Mouse (Mus musculus) midbrain, postnatal 0 days (tissue): ENCODE data around the gene Egfr. TPM values are rescaled to one million over a fixed set of nuclear protein-coding genes. Genes with fewer than 3 reads are reported as not detected.

Experiments used
- ATAC-seq: fragments of 200-750 bp; cut with Nextera tagmentation; 2 replicates; pipeline ENCODE4 v1.8.0; 2017; ENCODE audit warnings: moderate number of reproducible peaks, mild to moderate bottlenecking, moderate TSS enrichment, moderate library complexity; ENCODE audit not compliant: low FRiP score
- DNase-seq: peaks from one replicate; pipeline ENCODE4 v3.0.0-alpha.2; 2015; ENCODE audit warnings: low spot score
- H3K27ac ChIP-seq: fragments of 300-500 bp; sonication (generic); 2 replicates; pipeline ENCODE4 v1.5.1; 2014; ENCODE audit warnings: low read depth, mild to moderate bottlenecking, low read length, mixed read lengths
- H3K27me3 ChIP-seq: fragments of 300-500 bp; sonication (generic); 2 replicates; pipeline ENCODE4 v1.6.1; 2014; ENCODE audit warnings: low read length, control low read depth, mixed read lengths; ENCODE audit not compliant: insufficient read depth
- H3K36me3 ChIP-seq: fragments of 300-500 bp; sonication (generic); 2 replicates; pipeline ENCODE4 v1.6.1; 2014; ENCODE audit warnings: low read length, control low read depth, mixed read lengths; ENCODE audit not compliant: insufficient read depth
- H3K4me1 ChIP-seq: fragments of 300-500 bp; sonication (generic); 2 replicates; pipeline ENCODE4 v1.6.1; 2014; ENCODE audit warnings: mild to moderate bottlenecking, control low read depth, antibody characterized with exemption, low read length, mixed read lengths; ENCODE audit not compliant: insufficient read depth
- H3K4me2 ChIP-seq: fragments of 300-500 bp; sonication (generic); 2 replicates; pipeline ENCODE4 v1.6.1; 2014; ENCODE audit warnings: low read depth, mild to moderate bottlenecking, low read length, mixed read lengths; ENCODE audit not compliant: poor library complexity, severe bottlenecking
- H3K4me3 ChIP-seq: fragments of 300-500 bp; sonication (generic); 2 replicates; pipeline ENCODE4 v1.5.1; 2014; ENCODE audit warnings: low read depth, mild to moderate bottlenecking, low read length, moderate library complexity
- H3K9ac ChIP-seq: fragments of 300-500 bp; sonication (generic); replicated peaks from 2 replicates; pipeline ENCODE4 v1.6.1; 2014; ENCODE audit warnings: mild to moderate bottlenecking, low read length, moderate library complexity, mixed read lengths; ENCODE audit not compliant: poor library complexity, severe bottlenecking
- H3K9me3 ChIP-seq: fragments of 300-500 bp; sonication (generic); 2 replicates; pipeline ENCODE4 v1.6.1; 2016; ENCODE audit warnings: low read length, control low read depth
- CTCF ChIP-seq: IDR thresholded peaks from 2 replicates; pipeline ENCODE4 v1.5.1; 2016; ENCODE audit warnings: antibody characterized with exemption, mild to moderate bottlenecking
- WGBS: fragments of 180-500 bp; shearing (Covaris S2); extraction: QIAGEN DNeasy Blood & Tissue Kit; methylation state at CpG from one replicate; pipeline ENCODE4 v1.1.7; 2014; 5-methylcytosine and 5-hydroxymethylcytosine counted together
- polyA plus RNA-seq: library from polyadenylated mRNA; unstranded; fragments of >200 nt; fragmentation: Nextera tagmentation; extraction: Ambion mirVana; gene quantifications from 2 replicates; pipeline ENCODE4 v1.2.1, GENCODE M21; 2015
- total RNA-seq: library from RNA; depleted of rRNA; stranded (reverse); fragments of >200 nt; gene quantifications from 2 replicates; pipeline ENCODE4 v1.2.3, GENCODE M21; 2014

Egfr gene
- total and polyA plus RNA-seq, 2 experiments from 2014 or later, result 10.7 to 19.3 TPM

DNA sequence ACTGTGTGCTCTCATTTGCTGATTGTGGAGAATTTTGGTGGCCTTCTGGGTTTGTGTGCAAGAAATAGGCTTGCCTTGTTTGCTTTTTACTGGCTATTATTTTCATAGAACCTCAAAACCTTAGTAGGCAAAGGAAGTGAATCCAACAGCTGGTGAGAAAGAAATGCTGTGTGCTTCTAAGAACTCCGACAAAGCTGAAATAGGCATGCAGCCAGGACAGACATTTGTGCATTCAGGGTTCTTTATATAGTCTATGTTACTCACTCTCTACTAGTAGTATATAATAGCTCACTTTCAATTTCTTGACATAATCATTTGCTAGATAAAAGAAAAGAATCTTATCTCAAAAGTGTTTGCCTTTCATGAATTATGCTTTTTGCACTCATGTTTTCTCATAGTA, 50.7 kb downstream of the Egfr start:
- Histone ChIP-seq H3K36me3 (no peaks in the 10 kb centered on the region), H3K9ac (no peak overlapping the region), H3K27me3 (no peaks in the 10 kb centered on the region), H3K9me3 (no peaks in the 10 kb centered on the region), H3K27ac (no peak overlapping the region), H3K4me3 (no peak overlapping the region), H3K4me2 (no peak overlapping the region), H3K4me1 (no peaks in the 10 kb centered on the region)
- WGBS, result 60% methylated on average over 1 of the region's 1 CpGs
- ATAC-seq (no peak), DNase-seq (no peak)
- no peak for TF ChIP-seq CTCF

- Histone ChIP-seq H3K4me3 (no peak overlapping the region), H3K27me3 (no peaks in the 10 kb centered on the region), H3K9me3 (no peaks in the 10 kb centered on the region), H3K9ac (no peak overlapping the region), H3K36me3 (no peaks in the 10 kb centered on the region), H3K4me2 (no peak overlapping the region), H3K4me1 (no peaks in the 10 kb centered on the region), H3K27ac (no peak overlapping the region)
- ATAC-seq (no peak), DNase-seq (no peak)
- WGBS, result 92% methylated on average over 2 of the region's 2 CpGs
- no peak for TF ChIP-seq CTCF
These were observed 52.0 kb downstream of the Egfr start for GRCm38 (mm10) chr11:16804016-16804415.

DNA sequence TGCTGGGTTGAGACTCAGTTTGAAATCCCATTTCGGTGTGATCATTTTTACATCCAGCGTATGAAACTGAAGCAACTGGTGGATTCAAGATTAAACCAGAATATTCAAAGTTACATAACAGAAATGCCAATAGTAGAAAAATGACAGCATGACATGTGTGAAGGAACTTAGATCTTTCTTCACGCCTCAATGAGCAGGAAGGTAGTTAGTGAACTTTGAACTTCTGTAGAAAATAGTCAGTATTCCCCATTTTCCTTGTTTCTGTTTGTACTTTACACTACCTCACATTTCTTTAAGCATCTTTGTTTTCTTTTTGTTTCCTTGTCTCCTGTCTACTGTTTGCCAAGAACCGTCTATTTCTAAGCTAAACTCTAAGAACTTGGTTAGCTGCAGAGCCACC, 53.9 kb downstream of the Egfr start:
- Histone ChIP-seq H3K9me3 (no peaks in the 10 kb centered on the region), H3K4me3 (no peak overlapping the region), H3K4me2 (no peak overlapping the region), H3K9ac (no peak overlapping the region), H3K27me3 (no peaks in the 10 kb centered on the region), H3K4me1 (no peaks in the 10 kb centered on the region), H3K27ac (no peak overlapping the region), H3K36me3 (no peaks in the 10 kb centered on the region)
- DNase-seq (no peak), ATAC-seq (no peak)
- WGBS, result 90% methylated on average over 4 of the region's 4 CpGs
- TF ChIP-seq CTCF, result no peak

- no peak overlapping the region for H3K4me3 ChIP-seq
- H3K4me1 ChIP-seq, result no peaks in the 10 kb centered on the region
- no peaks in the 10 kb centered on the region for H3K27me3 ChIP-seq
- H3K9me3 ChIP-seq, result no peaks in the 10 kb centered on the region
- WGBS, result 82% methylated on average over 9 of the region's 9 CpGs
- H3K4me2 ChIP-seq, result no peak overlapping the region
- no peak for TF ChIP-seq CTCF
- no peak for ATAC-seq
- no peak overlapping the region for H3K9ac ChIP-seq
- no peaks in the 10 kb centered on the region for H3K36me3 ChIP-seq
- no peak for DNase-seq
- H3K27ac ChIP-seq, result no peak overlapping the region
These were observed 57.4 kb downstream of the Egfr start for GRCm38 (mm10) chr11:16809161-16809967.

GRCm38 (mm10) chr11:16810086-16810485, 58.1 kb downstream of the Egfr start:
- no peaks in the 10 kb centered on the region for H3K27me3 ChIP-seq
- no peak overlapping the region for H3K4me2 ChIP-seq
- no peaks in the 10 kb centered on the region for H3K4me1 ChIP-seq
- 90% methylated on average over 3 of the region's 3 CpGs for WGBS
- no peaks in the 10 kb centered on the region for H3K9me3 ChIP-seq
- no peak for DNase-seq
- TF ChIP-seq CTCF, result no peak
- H3K4me3 ChIP-seq, result no peak overlapping the region
- no peaks in the 10 kb centered on the region for H3K36me3 ChIP-seq
- no peak for ATAC-seq
- no peak overlapping the region for H3K27ac ChIP-seq
- H3K9ac ChIP-seq, result no peak overlapping the region

DNA sequence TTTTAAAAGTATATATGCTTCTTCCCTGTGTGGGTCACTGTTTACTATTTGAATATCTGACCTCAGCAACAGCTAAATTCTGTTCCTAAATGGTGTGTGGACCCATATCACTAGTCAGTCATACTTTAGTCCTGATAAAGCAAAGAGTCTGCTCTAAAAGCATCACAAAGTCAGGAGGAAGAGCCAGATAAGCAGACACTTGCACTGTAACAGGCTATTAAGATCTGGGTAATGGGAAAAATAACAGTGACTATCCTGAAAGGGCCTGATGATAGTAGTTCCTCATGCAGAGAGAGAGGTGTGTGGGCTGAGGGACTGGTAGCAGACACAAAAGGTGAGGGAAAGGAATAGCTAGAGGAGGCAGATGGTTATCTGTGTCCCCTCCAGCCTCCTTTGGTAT, 61.3 kb downstream of the Egfr start:
- H3K9ac ChIP-seq, result no peak overlapping the region
- no peaks in the 10 kb centered on the region for H3K4me1 ChIP-seq
- H3K27me3 ChIP-seq, result no peaks in the 10 kb centered on the region
- H3K4me2 ChIP-seq, result no peak overlapping the region
- H3K4me3 ChIP-seq, result no peak overlapping the region
- H3K27ac ChIP-seq, result no peak overlapping the region
- no peaks in the 10 kb centered on the region for H3K9me3 ChIP-seq
- no peak for ATAC-seq
- no peak for DNase-seq
- no peaks in the 10 kb centered on the region for H3K36me3 ChIP-seq
- no peak for TF ChIP-seq CTCF
